Mouse (Mus musculus) activated CD4-positive, CD25-positive, alpha-beta regulatory T cell, adult 4 months (primary cell): ENCODE results near the gene Lgals8. TPM values are rescaled to one million over a fixed set of nuclear protein-coding genes. Genes with fewer than 3 reads are reported as not detected.
"Not testable (repeated sequence)": the region's sequence is repeated elsewhere in the genome, so short reads cannot be mapped to it uniquely, and the experiment has no call there.

Experiments used
- ATAC-seq: one replicate; pipeline ENCODE4 v1.8.0; 2017
- polyA plus RNA-seq, 2 experiments: library from polyadenylated mRNA; unstranded; fragments of 100-300 nt; shearing (Covaris generic); gene quantifications; one replicate each; pipeline ENCODE4 v1.2.1; 2017

Lgals8 gene
- 100 to 1,000 TPM in 1 of 2 experiments, 10 to 100 TPM in 1; 70.6 to 109 TPM for polyA plus RNA-seq

DNA sequence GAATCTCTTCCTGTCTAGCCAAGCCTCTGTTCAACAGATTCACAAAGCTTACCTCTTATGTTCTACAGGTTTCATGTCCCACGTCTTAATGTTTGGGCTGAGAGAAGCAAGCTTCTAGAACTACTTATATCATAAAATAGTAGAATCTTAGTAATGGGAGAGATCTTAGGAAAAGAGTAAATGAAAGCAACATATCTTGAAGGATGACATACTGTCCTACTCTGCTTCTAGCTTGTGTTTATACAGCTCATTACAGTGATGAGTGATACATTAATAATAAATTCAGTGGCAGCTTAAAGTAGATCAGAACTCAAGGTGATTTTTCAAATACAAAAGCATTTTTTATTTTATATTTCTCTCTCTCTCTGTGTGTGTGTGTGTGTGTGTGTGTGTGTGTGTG lies at the start of gene Lgals8:
Lgals8 (minus strand) TSS at position 101 of the 400 bp plus-strand sequence.
- no peak for ATAC-seq

DNA sequence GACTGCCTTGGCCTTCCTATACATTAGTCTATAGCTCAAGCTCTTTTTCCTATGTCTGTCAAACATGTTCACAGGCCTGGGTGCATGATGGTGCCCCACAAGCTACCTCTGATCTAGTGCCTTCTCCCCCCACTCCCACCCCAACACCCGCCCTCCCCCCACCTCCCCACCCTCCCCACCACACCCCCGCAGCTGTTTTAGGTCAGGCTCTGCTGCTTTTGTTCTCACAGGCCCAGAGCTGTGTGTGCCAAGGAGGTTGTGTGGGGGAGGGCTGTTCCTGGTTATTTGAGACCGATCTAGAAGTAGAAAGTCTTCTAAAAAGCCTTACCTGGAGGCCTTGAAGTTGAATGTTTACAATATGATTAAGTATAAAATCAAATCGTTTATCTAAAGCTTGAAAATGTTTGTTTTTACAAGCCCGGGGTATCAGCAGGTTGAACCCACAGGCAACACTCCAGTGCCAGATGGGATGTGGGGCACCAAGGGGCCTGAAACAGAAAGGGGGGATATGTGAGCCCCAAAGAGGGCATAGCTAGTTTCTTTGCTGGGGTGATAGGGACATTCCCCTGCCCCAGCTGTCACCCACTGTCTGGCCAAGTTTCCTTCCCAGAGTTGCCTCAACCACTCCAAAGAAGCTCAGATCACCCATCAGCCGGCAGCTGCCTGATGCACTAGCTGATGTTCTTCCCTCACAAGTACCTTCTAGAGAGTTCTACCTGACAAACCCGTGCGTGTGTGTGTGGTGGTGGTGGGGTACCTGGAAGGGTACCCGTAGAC lies 46.6 kb upstream of the Lgals8 start:
- ATAC-seq = no peak

DNA sequence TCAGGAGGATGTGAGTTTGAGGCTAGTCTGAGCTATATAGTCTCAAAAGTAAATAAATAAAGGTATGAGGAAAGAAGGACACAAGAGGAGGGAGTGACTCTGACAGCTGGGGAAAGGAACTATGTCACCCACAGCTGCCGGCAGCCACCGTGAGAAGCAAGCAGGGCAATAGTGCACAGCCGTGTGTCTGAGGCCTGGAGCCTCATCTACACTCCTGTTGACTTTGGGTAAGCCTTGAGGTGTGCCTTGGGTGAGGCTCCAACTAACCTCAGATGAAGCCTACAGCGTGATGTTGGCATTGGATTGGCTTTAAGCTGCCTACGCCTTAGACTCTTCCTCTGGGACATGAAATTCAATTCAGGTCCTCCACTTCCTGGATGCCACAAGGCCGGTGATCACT lies 45.3 kb upstream of the Lgals8 start:
- no peak for ATAC-seq

DNA sequence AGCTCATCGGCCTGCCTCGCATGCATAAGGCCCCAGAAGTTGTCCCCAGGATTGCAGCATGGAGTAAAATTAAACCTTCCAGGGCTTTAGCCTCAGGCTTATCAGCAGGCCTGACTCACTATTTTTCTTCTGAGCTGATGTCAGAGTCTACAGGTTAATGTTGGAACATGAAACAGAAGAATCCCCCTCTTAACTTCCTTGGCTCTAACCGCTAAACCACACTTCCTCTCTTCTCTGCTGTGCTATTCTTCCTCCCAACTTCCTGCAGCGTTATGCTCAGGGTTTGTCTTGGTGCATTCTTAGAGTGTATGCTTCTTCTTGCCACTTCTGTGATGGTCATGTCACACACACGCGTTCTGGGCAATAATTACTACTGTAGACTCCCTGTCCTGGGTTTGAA lies 42.7 kb upstream of the Lgals8 start:
- peak; percentile 96 for ATAC-seq

DNA sequence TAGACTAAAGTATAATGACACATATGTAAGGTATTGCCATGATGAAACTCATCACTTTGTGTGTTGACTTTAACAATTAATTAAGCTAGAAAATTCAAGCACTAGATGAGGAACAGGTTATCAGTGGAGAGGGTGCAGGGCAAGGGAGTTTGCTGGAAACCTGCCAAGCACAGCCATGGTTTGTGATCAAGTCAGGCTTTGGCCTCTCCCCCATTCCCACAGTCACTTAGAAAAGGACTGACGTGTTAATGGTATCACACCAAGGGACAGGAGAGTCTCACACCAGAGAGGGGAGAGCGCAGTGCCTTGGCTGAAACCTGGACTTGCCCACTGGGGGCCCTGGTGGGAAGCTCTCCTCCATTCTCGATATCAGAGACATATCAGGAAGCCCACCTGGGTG lies 40.6 kb upstream of the Lgals8 start:
- no peak for ATAC-seq

DNA sequence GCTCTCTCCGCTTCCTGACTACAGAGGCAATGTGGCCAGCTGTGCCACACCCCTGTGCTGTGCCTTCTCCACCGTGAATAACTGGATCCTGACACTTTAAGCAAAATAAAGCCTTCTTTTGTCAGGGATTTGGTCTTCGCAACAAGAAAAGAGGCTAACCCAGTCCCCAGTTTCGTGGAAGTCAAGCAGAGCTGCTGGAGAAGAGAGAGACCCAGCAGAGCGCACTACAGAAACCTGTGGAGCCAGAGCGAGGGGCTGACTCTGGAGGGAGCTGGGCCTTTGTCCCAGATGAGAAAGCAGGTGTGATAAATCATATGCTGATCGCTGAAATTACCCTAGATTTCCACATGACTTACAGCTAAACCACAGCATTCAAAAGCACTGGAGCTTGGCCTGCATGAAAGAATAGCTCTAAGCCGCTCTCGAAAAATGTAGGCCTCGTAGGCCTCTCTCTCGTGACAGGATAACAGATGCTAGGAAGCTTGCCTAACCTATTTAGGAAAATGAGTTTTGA lies 38.6 kb upstream of the Lgals8 start:
- ATAC-seq = no peak

DNA sequence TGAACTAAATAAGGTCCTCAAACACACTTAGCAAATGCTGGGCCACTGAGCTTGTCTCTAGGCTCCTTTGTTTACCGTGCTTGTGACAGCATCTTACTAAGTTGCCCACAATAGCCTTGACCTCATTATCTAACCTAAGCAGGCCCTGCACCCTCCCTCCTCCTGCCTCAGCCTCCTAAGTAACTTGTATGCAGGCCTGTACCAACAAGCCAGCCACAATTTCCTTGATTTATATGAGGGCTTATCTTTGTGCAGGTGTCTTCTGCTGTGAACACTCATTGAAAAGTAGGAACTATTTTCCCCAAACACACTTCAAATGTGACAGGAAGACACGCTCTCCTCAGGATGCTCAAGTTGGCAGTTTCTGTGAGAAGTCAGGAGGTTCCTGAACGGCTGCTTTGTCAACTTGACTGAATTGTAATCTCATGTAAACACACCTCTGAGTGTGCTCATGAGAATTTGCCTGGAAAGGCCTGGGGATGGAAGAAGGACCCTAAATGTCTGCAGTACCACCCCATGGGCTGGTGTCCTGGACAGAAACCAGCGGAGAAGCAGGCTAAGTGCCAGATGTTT lies 38.0 kb upstream of the Lgals8 start:
- ATAC-seq = no peak

DNA sequence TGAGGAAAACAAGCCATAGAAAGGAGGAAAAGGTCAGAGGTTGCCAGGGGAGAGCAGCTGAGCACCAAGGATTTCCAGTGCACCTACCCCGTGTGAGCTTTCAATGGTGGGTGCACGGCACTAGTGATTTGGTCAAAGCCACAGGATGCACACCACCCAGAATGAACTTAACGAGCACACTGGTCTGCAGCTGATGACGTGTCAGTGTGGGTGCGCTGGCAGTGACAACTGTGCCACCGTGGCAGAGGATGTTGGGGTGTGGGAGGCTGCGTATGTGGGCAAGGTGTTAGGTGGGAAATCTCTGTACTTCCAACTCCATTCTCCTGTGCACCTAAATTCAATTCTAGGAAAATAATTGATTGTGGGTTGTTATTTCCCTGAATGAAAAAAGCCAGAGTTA lies 34.4 kb upstream of the Lgals8 start:
- peak; percentile 66 for ATAC-seq

DNA sequence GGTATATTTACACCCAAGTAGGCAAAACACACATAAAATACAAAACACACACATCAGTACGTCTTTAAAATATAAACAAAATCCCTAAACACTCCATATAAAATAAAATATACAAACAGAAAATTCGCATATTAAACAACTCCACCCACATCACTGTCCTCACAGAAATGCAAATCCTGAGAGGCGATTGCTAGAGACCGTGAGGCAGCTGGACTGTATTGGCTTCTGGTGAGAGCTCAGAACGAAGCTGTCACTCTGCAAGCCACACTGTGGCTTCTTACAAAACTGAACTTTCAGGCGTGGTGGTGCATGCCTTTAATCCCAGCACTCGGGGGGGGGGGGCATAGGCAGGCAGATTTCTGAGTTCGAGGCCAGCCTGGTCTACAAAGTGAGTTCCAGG lies 33.1 kb upstream of the Lgals8 start:
- ATAC-seq = no peak

DNA sequence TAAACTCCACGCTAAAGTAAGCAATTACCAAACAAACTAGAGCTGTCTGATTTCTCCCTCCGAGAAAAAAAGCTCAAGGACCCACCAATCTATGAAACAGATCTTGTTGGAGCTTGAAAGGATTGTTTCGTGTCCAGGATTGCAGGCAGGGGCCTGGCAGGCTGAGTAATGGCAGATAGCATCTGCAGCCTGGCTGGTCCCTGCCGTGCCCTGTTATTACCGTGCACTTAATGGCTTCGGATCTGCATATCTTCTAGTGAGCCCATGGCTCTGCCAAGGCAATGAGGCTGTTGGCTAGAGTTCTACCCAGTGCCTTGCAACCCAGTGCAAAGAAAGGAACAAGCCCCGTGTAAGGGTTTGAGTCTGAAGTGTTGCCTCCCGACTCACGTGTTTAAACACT lies 30.0 kb upstream of the Lgals8 start:
- ATAC-seq = no peak

DNA sequence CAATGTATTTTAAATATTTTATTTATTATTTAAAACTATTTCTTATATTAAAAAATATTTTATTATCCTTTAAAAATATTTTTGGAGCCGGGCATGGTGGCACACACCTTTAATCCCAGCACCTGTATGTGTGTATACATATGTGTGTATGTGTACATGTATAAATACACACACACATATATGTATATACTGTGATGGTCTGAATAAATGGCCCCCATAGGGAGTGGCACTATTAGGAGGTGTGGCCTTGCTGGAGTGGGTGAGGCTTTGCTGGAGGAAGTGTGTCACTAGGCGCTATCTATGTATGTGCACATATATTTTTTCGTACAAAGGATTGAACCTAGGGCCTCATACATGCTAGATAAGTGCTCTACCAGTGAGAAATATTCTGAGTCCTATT lies 27.8 kb upstream of the Lgals8 start:
- no peak for ATAC-seq

DNA sequence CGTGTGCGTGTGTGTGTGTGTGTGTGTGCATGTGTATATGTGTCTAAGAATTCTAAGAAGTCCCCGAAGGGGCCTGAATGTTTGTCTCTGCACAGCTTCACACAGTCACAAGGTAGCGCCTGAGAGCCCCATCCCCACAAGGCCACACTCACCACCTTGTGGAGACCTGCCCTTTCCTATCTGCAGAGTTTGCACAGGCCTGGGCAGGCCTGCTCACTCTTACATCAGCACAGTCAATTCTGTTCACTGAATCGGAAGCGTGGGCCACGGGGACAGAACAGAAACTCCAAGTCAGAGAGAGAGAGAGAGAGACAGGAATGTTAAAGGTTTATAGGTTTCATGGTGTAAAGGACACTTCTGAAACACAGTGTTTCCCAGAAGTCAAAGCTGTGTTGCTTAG lies 20.9 kb upstream of the Lgals8 start:
- no peak for ATAC-seq

DNA sequence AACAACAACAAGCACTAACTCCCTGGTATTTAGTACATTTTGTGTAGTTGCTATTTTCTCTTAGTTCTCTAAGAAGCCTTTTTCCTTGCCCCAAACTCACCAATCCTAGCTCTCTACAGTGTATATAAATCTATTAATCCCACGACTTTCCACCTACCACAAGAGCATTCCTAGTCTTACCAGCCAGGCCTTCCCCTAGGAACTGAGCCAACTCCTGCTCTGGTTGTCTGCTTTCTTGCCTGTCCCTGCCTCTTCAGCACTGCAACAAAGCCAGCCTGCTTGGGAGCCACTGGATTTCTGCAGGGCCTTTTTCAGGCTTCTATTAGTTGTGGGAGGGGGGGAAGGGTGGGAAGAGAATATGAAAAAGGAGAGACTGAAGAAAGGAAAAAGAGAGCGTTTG lies 20.5 kb upstream of the Lgals8 start:
- ATAC-seq = no peak

DNA sequence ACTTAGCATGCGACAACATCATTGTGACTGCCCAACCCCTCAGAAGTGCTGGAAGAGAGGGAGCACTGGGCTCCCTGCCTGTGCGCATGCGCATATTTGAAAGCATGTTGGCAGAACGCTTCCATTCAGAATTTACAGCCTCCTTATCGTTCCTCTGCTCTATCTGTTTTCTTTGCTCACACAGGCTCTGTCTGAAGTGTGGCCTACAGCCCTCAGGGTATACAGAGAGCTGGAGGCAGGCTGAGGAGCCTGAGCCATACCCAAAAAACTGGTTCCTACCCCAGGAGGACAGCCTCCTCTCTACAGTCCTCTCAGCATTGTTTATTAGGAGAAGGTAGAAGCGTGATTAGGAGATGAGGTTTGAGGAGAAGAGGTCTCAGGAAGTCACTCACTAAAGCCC lies 15.1 kb upstream of the Lgals8 start:
- no peak for ATAC-seq

DNA sequence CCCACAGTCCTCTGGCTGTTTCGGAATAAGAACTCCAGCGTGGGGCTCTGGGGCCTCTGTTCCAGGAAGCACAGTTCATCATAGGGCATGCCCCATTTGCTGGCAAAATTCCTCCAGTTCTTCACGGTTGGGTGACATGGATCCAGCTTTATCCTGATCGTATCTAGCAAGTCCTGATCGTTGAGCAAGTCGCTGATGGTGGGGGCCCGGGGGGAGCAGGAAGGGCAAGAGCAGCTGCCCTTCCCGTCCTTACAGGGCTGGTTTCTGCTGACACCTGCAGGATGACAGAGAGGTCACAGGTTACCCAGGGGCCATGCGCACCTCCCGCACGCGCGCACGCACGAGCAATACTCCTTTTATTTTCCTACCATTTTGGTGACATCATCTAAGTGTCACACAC lies 13.6 kb upstream of the Lgals8 start:
- no peak for ATAC-seq

DNA sequence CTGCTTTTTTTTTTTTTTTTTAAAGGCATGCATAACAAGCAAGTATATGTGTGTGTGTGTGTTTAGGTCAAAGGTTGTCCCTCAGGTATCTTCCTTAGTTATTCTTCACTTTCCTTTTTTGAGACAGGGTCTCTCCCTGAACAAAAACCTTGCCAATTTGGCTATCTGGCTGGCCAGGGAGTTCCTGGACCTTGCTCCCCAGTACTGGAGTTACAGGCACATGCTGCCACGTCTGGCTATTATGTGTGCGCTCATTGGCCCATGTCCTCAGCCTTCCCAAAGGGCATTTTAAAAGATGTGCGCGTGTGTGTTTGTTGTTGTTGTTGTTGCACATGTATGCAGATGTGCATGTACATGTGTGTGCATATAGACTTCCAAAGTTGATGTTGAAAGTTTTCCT lies 12.1 kb upstream of the Lgals8 start:
- no peak for ATAC-seq

DNA sequence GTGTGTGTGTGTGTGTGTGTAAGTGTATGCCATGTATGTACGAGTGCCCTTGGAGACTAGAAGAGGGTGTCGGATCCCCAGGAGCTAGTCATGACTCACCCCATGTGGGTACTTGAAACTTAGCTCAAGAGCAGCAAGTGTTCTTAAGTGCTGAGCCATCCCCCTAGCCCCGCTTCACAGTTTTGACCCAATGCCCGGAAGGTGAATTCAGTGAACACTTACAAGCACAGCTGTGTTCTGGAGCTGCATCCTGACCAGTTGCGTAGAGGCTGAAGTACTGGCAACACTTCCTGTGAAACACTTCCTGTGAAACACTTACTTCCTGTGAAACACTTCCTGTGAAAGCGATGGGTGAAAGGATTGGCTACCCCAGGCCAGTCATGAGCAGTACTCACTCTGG lies 10.5 kb upstream of the Lgals8 start:
- ATAC-seq = peak; percentile 56

DNA sequence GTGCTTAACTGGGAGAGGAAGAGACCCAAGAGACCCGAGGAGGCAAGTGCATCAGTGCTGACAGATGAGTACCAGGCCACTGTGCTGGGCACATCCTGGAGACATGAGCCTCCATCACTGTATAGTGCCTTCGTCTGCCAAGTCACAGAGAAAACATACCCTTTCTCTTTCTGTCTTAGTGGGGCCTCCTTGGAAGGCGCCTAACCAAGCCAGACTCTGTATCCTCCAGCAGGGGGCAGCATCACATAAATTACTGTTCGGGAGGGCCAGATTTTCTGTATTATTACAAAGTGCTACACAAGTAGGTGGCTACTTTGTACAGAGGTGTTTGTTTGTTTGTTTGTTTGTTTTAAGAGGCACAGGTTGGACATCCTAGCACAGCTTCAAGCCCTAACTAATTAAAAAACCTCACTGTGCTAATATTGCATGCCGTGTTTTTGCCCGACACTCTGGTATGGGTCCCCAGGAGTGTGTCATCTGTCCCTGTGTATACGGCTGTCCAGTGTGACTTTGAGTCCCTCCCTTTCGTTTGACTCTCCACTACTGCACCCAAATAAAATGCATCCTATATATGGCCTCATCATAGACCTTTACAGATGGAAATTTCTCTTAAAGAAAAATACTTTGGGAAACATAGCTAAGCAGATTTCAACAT lies 9.1 kb upstream of the Lgals8 start:
- peak; percentile 86 for ATAC-seq

DNA sequence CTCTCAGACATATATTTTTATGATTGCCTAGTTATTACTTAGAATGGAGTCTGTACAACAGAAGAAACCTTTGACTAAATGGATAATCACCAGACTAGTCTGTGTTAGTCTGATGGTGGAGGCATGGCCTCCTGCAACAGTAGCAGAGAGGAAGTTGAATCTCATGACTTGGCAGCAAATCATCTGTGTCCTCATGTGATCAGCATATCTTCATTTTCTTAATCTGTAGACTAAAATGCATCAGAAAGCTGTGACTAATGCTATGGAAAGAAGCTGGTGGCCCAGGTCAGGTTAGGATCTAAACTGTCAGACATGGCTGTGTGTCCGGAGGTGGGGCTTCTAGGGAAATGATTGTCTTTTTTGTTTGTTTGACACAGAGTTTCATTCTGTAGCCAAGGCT lies 3.7 kb upstream of the Lgals8 start:
- ATAC-seq = no peak

DNA sequence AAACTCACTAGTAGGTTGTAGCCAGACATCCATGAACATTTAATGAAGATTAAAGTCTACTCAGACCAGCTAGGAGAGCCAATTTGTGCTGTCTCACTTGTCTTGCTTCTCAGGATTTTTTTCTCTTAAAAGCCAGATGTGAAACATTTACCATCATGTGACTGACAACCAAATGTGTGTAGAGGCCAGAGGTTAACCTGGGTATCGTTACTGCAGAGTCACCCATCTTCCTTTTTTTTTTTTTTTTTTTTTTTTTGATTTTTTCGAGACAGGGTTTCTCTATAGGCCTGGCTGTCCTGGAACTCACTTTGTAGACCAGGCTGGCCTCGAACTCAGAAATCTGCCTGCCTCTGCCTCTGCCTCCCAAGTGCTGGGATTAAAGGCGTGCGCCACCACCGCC lies 585 bp downstream of the Lgals8 start:
- not testable (repeated sequence) for ATAC-seq

DNA sequence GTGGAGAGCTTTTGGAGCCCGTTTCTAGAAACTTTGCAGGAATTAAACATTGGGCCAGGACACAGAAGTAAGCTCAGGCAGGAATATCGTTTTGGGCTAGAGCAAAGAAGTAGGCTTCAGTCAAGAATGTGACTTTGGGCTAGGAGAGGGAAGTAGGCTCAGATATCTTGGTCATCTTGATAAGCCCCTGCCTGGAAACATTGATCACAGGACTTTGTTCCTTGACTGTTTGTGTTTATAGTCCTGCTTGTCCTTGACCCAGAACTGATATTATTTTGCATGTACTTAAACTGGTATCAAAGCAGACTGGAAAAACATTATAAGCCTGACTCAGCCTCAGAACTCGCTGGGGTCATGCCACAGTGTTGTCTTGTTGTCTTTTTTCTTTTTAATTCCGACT lies 2.1 kb downstream of the Lgals8 start:
- no peak for ATAC-seq

DNA sequence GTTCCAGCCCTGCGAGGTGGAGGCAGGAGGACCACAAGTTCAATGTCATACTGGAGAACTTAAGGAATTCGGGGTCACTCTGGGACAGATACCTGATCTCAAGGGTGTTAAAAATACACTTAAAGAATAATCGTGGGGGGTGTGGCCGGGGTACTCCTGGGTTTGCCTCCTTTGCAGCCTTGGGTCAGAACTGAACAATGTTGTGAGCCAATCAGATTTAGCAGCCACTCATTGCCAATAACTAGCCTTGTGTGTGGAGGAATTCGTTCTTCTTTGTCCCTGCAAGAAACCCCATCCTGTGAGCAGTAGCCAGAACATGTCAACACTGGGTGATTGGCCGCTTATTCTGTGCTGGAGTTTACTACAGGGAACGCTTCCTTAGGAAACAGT lies 3.0 kb downstream of the Lgals8 start:
- no peak for ATAC-seq

DNA sequence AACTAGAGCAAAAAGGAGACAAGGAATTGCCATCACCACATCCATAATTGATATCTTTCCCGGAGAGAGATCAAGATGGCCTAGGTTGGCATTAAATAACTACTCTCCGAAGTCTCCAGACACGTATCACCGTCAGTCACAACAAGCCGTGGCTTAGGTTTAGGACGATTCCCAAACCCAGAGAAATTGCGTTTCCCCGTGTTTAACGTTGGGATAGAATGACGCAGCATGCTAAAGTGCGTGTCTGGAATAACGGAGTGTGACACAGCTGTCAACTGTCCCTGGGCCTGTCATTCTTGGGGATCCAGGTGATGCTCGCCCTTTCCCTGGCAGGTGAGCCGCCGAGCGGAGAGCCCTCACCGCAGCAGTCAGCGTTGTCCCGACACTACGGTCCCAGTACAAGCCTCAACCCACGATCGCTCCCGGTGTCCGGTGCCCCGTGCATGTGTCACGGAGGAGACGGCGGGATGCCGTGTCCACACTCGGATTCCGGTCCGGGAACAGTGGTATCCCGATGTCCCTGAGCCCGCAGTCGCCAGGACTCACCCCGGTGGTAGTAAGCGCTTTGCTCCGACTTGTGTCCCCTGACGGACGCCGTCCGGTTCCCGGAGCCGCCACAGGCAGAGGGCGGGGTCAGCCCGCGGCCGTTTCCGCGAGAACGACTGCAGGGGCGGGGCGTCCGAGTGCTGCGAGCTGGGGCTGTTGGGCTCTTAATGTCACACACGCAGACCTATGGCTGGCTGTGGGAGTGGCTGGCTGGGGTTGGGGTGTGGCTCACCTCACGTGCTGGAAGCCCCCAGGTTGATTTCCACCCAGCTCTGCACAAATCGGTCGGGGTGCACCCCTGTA lies 3.6 kb downstream of the Lgals8 start:
- peak; percentile 78 for ATAC-seq
